Mouse (Mus musculus): ENCODE data around the gene Gm26602.
A peak's percentile ranks its signal among the peaks of the same experiment; 100 is the strongest.
"Not testable (repeated sequence)": the region's sequence is repeated elsewhere in the genome, so short reads cannot be mapped to it uniquely, and the experiment has no call there.

Gm26602 gene

GRCm38 (mm10) chr10:79884938-79885337 lies 25.7 kb upstream of the Gm26602 start:
- DNase-seq (ENCODE audit: low read depth, low spot score), result not testable (repeated sequence)

DNA sequence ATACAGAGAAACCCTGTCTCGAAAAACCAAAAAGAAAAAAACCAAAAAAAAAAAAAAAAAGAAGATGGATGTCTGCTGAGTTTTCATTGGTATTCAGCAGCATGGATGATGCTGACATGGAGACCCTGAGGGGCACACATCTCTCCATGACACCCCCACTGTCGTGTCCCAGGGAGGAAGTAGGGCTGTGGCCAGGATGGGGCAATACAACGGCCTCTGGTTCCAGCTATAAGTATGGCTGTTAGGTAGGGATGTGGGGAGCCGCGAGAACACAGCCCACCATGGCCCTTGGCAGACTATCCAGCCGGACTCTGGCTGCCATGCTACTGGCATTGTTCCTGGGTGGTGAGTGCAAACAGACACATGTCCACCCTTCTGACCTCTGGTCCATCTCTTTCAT lies 24.6 kb upstream of the Gm26602 start, which contains the start of gene Elane:
Elane (plus strand) TSS at position 194 of the 400 bp plus-strand sequence.
- no peak for DNase-seq (ENCODE audit: low read depth, low spot score)

DNA sequence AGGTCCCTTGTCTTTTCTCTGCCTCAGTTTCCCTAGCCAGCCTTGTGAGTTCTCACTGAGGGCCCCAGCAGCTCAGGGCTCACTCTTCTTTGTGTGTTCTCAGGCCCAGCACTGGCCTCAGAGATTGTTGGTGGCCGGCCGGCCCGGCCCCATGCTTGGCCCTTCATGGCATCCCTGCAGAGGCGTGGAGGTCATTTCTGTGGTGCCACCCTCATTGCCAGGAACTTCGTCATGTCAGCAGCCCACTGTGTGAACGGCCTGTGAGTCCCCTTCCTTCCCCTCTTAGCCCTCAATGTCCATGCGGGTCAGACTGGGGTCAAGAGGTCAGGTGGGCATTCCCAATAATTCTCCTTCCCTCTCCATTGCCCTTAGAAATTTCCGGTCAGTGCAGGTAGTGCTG lies 24.0 kb upstream of the Gm26602 start:
- no peak for DNase-seq (ENCODE audit: low read depth, low spot score)

DNA sequence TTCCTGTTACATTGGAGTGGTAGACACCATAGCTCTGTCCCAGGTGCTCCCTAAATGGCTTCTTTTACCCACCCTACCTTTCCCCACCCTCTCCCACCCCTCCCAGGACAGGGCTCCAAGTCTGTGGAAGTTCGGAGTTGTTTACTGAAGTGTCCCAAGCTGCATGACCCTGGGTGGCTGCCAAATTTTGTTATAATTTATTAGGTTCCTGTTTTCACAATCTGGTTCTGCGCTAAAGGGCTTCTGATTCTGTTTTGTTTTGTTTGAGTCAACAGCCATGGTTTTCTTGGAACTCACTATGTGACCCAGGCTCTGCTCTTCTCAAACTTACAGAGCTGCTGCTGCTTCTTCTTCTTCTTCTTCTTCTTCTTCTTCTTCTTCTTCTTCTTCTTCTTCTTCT lies 21.3 kb upstream of the Gm26602 start:
- no peak for DNase-seq (ENCODE audit: low read depth, low spot score)

GRCm38 (mm10) chr10:79890670-79891069 lies 20.0 kb upstream of the Gm26602 start, which contains the start of gene Cfd:
Gene Cfd (plus strand): TSS chr10:79890853.
- no peak for DNase-seq (ENCODE audit: low read depth, low spot score)

DNA sequence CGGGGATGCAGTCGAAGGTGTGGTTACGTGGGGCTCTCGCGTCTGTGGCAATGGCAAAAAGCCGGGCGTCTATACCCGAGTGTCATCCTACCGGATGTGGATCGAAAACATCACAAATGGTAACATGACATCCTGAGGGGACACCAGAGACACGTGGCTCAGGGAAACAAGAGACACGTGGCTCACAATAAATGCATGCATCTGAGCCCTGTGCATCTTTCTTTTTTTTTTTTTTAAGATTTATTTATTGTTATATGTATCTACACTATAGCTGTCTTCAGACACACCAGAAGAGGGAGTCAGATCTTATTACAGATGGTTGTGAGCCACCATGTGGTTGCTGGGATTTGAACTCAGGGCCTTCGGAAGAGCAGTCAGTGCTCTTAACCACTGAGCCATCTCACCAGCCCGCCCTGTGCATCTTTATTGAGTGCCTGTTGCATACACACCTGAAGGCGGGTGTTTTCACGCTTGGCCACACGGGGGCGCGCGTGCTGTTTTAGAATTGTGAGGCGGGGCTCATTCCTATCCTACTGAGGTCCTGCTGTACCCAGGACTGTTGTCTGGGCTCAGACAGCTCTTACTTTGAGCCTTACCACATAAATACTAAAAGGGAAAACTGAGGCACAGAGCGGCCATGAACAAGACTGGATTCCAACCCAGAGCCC lies 18.1 kb upstream of the Gm26602 start:
- DNase-seq (ENCODE audit: low read depth, low spot score), result peak; percentile 84

- no peak for DNase-seq (ENCODE audit: low read depth, low spot score)
Measured at GRCm38 (mm10) chr10:79896306-79896705, 14.3 kb upstream of the Gm26602 start.

- DNase-seq (ENCODE audit: low read depth, low spot score), result no peak
Measured at GRCm38 (mm10) chr10:79896814-79897213, 13.8 kb upstream of the Gm26602 start.

GRCm38 (mm10) chr10:79897316-79898245 lies 13.1 kb upstream of the Gm26602 start:
- DNase-seq (ENCODE audit: low read depth, low spot score), result no peak

DNA sequence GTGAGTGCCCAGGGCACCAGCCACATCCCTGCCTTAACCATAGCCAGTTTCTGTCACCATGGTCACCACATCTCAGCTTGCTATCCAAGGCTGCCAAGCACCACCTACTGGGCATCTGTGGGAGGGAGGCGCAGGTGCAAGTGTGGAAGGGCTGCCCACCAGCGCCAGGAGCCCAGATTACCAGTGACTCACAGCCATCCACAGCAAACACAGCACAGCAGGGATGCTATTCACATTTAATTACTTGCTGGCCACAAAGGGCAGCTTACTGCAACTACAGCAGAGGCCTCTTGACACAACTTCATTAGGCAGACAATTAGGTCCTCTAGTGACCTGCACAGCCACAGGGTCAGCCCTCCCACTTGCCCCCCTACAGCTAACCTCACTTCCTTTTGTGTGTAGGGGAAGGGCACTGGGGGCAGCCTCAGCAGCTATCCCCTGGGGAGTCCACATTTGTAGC lies 9.7 kb upstream of the Gm26602 start:
- DNase-seq (ENCODE audit: low read depth, low spot score), result no peak

GRCm38 (mm10) chr10:79906712-79907111 lies 3.9 kb upstream of the Gm26602 start:
- DNase-seq (ENCODE audit: low read depth, low spot score), result no peak

- DNase-seq (ENCODE audit: low read depth, low spot score), result no peak
Measured at GRCm38 (mm10) chr10:79907415-79907814, 3.2 kb upstream of the Gm26602 start.

- DNase-seq (ENCODE audit: low read depth, low spot score), result peak; percentile 98
Measured at GRCm38 (mm10) chr10:79908167-79909091, 2.2 kb upstream of the Gm26602 start, which contains the start of gene Med16. Gene Med16 (minus strand): TSS chr10:79908923.

DNA sequence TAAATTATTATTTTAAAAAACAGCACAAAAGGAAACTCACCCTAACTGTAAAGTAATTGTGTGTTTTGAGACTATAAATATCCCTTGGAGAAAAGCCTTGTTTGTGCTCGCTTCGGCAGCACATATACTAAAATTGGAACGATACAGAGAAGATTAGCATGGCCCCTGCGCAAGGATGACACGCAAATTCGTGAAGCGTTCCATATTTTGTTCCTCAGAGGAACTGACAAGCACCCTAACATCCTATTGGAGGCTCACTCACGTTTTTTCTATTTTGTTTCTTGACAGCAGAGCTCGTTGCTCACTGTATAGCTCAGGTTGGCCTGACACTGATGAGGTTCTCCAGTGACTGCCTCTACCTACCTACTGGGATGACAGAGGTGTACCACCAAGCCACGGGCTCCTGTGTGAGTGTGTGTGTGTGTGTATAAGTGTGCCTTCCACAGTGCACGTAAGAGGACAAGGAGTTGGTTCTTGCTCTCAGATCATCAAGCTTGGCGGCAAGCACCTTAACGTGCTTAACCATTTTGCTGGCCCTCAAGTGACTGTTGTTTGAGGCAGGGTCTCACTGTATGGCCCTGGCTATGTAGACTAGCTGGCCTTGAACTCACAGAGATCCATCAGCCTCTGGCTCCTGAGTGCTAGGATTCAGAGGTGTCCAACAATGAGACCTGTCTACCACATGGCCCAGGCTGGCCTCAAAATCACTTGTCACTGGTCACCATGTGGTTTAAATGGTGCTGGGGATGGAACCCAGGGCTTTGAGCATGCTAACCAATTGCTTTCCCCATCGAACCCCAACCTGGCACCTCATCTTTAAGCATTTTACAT lies 1.3 kb upstream of the Gm26602 start:
- DNase-seq (ENCODE audit: low read depth, low spot score), result peak; percentile 73

- peak; percentile 28 for DNase-seq (ENCODE audit: low read depth, low spot score)
Measured at GRCm38 (mm10) chr10:79912412-79912811, 1.8 kb downstream of the Gm26602 start.

DNA sequence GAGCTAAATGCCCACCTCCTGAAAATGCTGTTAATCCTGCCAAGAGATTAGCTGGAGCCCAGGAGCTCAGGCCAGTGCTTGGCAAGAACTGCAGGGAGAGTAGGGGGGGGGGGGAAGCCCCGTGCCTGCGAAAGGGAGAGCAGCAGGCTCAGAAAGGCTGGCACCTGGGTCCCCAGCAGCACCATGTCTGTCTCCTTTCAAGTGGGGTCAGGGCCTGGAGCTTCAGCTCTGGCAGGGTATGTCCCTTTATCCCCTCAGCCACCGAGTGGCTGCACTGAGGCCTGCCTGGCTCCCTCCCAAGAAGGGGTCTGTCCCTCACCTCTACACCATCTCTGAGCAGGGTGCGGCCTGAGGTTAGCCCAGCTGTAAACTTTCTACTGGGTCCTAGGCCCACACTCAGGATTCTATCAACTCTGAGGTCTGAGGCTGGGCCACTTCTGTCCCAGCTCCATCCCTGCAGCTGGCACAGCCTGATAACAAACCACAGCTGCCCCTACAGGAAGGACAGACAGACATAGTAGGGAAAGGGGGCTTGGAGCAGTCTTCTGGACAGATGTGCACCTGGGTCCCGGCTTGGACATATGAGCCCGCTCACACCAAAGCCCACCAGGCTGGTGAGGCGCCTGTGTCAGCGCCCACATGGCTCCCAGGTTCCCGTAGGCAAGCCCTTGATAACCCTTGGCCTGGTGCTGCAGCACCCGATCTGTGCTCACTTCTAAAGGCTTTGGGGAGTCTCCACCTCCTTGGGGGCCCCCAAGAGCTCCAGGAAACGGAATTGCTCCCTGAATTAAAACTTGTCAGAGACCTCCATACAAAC lies 3.7 kb downstream of the Gm26602 start:
- DNase-seq (ENCODE audit: low read depth, low spot score), result no peak

DNA sequence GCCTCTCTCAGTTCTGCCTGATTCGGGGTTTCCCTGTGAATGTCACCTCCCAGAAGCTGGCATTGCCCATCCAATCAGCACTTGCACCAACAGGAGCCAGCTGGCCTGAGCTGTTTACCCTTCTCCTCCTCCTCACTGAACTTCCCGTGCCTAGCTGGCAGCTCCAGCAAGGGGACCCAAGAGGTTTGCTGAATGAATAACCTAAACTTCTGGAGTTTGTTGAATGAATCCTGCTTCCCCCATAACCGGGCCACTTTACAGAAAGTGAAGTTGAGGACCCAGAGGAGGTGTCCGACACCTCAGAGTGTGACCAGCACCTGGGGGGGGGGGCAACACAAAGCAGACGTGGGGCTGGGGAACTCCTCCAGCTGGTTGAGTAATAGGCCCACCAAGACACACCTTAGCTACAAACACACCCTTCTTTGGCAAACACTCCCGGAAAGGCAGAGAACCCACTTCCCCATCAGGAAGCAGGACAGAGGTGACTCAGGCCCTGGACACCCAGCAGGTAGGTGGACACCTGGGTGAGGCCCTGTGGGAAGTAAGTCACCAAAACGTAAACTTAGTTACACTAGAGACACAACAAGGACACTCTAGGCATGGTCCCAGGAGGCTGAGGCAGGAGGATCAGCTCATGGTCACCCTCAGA lies 4.4 kb downstream of the Gm26602 start:
- no peak for DNase-seq (ENCODE audit: low read depth, low spot score)

DNA sequence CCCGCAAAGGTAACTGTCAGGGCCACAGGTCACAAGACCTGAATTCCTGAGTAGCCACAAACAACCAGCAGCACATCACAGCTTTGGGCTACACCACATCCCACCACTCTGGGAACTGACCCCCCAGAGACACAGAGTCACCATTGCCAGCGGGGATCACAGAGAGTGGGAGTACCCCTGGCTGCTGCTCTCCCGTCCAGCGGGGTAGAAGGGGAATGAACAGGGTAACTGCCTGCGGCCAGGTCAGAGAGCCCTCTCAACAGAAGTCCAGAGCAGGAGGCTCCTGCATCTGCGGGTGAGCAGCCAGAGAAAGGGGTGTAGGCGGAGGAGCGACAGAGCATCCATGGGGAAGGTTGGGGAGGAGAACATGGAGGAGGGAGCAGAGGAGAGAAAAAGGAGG lies 5.4 kb downstream of the Gm26602 start:
- DNase-seq (ENCODE audit: low read depth, low spot score), result no peak
